Mouse (Mus musculus) forebrain, postnatal 0 days (tissue): ENCODE measurements around the gene Afg3l1. TPM values are rescaled to one million over a fixed set of nuclear protein-coding genes. Genes with fewer than 3 reads are reported as not detected.

Experiments
- ATAC-seq: fragments of 200-750 bp; cut with Nextera tagmentation; 2 replicates; pipeline ENCODE4 v1.8.0; 2017; ENCODE audit warnings: mild to moderate bottlenecking, moderate library complexity
- DNase-seq: peaks from one replicate; pipeline ENCODE4 v3.0.0-alpha.2; 2015
- H3K27ac ChIP-seq: fragments of 300-500 bp; sonication (generic); 2 replicates; pipeline ENCODE4 v1.5.1; 2014; ENCODE audit warnings: low read depth, mild to moderate bottlenecking, antibody characterized with exemption, low read length, moderate library complexity, mixed read lengths
- H3K27me3 ChIP-seq: fragments of 300-500 bp; sonication (generic); 2 replicates; pipeline ENCODE4 v1.6.1; 2014; ENCODE audit warnings: mild to moderate bottlenecking, low read length, mixed read lengths; ENCODE audit not compliant: insufficient read depth
- H3K36me3 ChIP-seq: fragments of 300-500 bp; sonication (generic); 2 replicates; pipeline ENCODE4 v1.6.1; 2014; ENCODE audit warnings: mild to moderate bottlenecking, moderate library complexity; ENCODE audit not compliant: insufficient read depth
- H3K4me1 ChIP-seq: fragments of 300-500 bp; sonication (generic); 2 replicates; pipeline ENCODE4 v1.6.1; 2014; ENCODE audit warnings: antibody characterized with exemption; ENCODE audit not compliant: insufficient read depth
- H3K4me2 ChIP-seq: fragments of 300-500 bp; sonication (generic); 2 replicates; pipeline ENCODE4 v1.6.1; 2014; ENCODE audit warnings: low read depth, mild to moderate bottlenecking, moderate library complexity
- H3K4me3 ChIP-seq: fragments of 300-500 bp; sonication (generic); 2 replicates; pipeline ENCODE4 v1.5.1; 2014; ENCODE audit warnings: low read depth, low read length, mixed read lengths
- H3K9ac ChIP-seq: fragments of 300-500 bp; sonication (generic); 2 replicates; pipeline ENCODE4 v1.6.1; 2014; ENCODE audit warnings: mild to moderate bottlenecking
- H3K9me3 ChIP-seq: fragments of 300-500 bp; sonication (generic); 2 replicates; pipeline ENCODE4 v1.6.1; 2016; ENCODE audit warnings: low read length
- CTCF ChIP-seq: sonication (generic); IDR thresholded peaks from 2 replicates; pipeline ENCODE4 v1.5.1; 2016; ENCODE audit warnings: antibody characterized with exemption, control low read depth, low read depth
- WGBS: fragments of 180-500 bp; shearing (Covaris S2); extraction: QIAGEN DNeasy Blood & Tissue Kit; methylation state at CpG from one replicate; pipeline ENCODE4 v1.1.7; 2014; 5-methylcytosine and 5-hydroxymethylcytosine counted together
- polyA plus RNA-seq: library from polyadenylated mRNA; unstranded; fragments of >200 nt; fragmentation: Nextera tagmentation; extraction: Ambion mirVana; gene quantifications from 2 replicates; pipeline ENCODE4 v1.2.1, GENCODE M21; 2015
- total RNA-seq: library from RNA; depleted of rRNA; stranded (reverse); fragments of >200 nt; gene quantifications from 2 replicates; pipeline ENCODE4 v1.2.3, GENCODE M21; 2014

The Afg3l1 gene
- total and polyA plus RNA-seq, 2 experiments from 2014 or later, result 20.1 to 40.7 TPM

DNA sequence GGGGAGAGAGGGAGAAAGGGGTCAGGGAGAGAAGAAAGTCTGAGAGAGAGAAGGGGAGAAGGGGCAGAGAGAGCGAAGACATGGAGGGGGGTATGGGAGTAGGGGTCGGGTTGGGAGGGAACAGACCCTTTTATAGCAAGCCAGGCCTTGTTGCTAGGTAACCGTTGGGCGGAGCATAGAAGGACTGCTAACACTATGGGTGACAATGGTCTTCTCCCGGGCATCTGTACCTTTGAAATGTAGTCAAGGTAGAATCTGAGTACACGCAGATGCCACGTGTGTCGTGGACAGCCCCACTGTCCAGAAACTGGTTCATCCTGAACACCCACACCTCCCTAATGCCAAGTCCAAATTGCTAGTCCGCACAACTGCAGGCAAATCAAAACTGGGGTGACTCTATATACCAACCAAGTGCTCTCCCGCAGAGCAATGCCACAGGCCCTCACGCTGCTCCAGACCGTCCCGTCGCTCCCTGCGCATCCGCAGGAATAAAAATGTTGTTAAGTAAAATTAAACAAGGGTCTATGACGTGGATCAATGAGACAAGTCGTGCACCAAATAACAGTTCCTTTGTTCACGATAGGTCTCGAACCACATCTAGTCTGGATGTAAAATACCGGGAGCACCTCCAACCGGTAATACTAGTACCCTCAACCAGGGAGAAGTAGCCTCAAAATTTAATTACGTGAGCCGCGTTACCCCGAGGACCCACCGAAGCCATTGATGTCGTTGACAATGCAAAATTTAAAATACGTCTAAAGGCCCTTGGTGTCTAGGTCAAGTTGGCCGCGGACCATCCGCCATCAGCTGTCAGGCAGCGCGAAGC lies 579 bp upstream of the Afg3l1 start:
- DNase-seq, result peak; percentile 69
- 7% methylated on average over 34 of the region's 34 CpGs for WGBS

DNA sequence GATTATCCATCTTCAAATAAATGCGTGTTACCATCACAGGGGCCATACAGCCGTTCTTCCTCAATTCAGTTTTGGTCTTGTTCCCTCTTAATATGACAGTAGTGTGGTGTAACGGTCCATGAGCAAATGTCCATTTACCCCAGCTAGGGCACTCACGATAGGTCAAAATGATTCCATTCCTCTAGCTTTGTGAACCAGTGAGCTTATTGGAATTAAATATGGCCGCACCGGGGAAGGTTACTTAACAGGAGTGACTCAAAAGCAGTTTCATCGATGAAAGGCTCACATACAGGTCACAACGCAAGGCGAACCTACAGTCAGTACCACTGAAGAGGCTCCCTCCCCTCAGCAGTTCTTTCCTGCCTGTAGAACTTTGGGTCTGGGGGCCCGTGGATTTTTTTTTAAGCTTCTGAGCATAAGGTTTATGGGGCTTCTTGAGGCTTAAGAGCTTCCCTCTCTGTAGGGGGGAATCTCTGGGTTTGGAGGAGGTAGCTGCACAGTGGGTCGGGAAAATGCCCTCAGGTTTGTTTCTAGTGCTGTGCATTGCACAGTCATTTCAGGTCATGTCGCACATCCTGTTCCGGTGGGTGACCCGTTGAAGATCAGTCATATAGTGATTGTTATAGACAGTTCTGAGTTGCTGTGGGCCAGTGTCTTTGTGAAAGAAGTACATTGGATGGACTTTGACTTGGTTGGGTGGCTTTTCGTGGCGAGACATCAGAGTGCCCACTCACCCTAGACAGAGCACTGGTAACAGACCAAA lies 934 bp downstream of the Afg3l1 start:
- H3K4me3 ChIP-seq, result peak overlapping the region; percentile 87
- peak overlapping the region; percentile 96 for H3K27ac ChIP-seq
- 0 out of 2 replicates have a peak, but pooled peaks cover 7% of the 10 kb centered on the region for H3K4me1 ChIP-seq
- H3K27me3 ChIP-seq, result no peaks in the 10 kb centered on the region
- peak overlapping the region; percentile 62 for H3K4me2 ChIP-seq
- peak overlapping the region; percentile 87 for H3K9ac ChIP-seq
- ATAC-seq, result peak; percentile 2; the same call in 1 of the 2 replicates
- WGBS, result 36% methylated on average over 16 of the region's 16 CpGs
- no peak for TF ChIP-seq CTCF
- H3K9me3 ChIP-seq, result no peaks in the 10 kb centered on the region
- H3K36me3 ChIP-seq, result peaks cover 18% of the 10 kb centered on the region
- DNase-seq, result no peak

More for the DNA sequence above, 579 bp upstream of the Afg3l1 start:
- H3K9ac ChIP-seq, result peak overlapping the region; percentile 87
- H3K27ac ChIP-seq, result peak overlapping the region; percentile 96
- no peaks in the 10 kb centered on the region for H3K27me3 ChIP-seq
- no peak for TF ChIP-seq CTCF
- H3K9me3 ChIP-seq, result no peaks in the 10 kb centered on the region
- peak overlapping the region; percentile 62 for H3K4me2 ChIP-seq
- H3K4me1 ChIP-seq, result 0 out of 2 replicates have a peak, but pooled peaks cover 7% of the 10 kb centered on the region
- ATAC-seq, result peak; percentile 55
- H3K4me3 ChIP-seq, result peak overlapping the region; percentile 87
- H3K36me3 ChIP-seq, result peaks cover 8% of the 10 kb centered on the region

DNA sequence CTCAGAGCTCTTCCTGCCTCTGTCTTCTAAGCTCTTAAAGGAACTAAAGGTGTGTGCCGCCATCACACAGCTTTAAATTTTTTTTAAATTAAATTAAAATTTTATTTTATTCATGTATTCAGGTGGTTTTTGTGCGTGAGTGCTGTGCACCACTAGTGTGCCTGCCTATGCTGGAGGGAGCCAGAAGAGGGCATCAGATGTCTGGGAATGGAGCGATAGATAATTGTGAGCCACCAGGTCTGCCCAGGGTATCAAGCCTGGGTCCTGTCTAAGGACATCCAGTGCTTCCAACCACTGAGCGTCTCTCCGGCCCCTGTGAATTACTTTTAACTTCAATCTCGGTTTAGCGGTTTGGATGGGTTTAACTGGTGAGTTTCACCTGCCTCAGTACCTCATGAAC lies 4.9 kb downstream of the Afg3l1 start:
- no peak overlapping the region for H3K4me3 ChIP-seq
- H3K9me3 ChIP-seq, result no peaks in the 10 kb centered on the region
- no peak overlapping the region for H3K27ac ChIP-seq
- no peaks in the 10 kb centered on the region for H3K27me3 ChIP-seq
- H3K4me1 ChIP-seq, result no peaks in the 10 kb centered on the region
- peak; percentile 19; the same call in 1 of the 2 replicates for TF ChIP-seq CTCF
- 82% methylated on average over 7 of the region's 7 CpGs for WGBS
- no peak overlapping the region for H3K4me2 ChIP-seq
- DNase-seq (no peak), ATAC-seq (no peak)
- peaks cover 47% of the 10 kb centered on the region for H3K36me3 ChIP-seq
- H3K9ac ChIP-seq, result no peak overlapping the region

DNA sequence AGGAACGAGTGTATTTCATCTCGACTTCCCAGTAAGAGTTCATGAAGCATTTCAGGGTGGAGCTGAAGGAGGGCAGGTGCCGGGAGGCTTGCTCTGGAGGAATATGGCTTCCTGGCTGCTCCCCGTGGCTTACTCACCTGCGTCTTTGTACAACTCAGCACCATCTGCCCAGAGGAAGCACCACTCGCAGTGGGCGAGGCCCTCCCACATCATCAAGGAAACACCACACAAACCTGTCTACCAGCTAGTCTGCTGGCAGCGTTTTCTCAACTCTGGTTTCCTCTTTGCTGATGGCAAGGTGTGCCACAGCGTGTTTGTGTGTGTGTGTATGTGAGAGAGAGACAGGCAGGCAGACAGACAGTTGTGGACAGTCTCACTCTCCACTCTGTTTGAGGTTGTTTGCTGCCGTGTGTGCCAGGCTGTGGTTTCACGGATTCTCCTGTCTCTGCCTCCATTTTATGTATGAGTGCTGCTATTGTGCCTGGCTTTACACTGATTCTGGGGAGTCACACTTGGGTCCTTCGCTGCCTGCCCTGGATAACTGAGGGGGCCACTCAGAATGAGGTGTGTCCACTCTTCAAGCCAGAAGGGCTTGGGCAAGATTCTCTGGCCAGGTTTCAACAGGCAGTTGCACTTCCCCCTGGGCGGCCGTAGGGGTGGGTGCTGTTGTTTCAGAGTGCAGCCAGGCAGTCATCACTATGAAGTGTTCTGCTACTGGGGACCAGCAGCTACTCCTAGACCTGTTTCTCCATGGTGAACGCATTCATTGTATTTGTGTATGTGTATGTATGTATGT lies 13.8 kb downstream of the Afg3l1 start:
- 93% methylated on average over 15 of the region's 15 CpGs for WGBS
- TF ChIP-seq CTCF, result no peak
- Histone ChIP-seq H3K27me3 (no peaks in the 10 kb centered on the region), H3K4me2 (no peak overlapping the region), H3K9me3 (no peaks in the 10 kb centered on the region), H3K27ac (no peak overlapping the region), H3K4me3 (no peak overlapping the region), H3K4me1 (no peaks in the 10 kb centered on the region), H3K9ac (no peak overlapping the region), H3K36me3 (peaks cover 93% of the 10 kb centered on the region)
- no peak for DNase-seq
- no peak for ATAC-seq

DNA sequence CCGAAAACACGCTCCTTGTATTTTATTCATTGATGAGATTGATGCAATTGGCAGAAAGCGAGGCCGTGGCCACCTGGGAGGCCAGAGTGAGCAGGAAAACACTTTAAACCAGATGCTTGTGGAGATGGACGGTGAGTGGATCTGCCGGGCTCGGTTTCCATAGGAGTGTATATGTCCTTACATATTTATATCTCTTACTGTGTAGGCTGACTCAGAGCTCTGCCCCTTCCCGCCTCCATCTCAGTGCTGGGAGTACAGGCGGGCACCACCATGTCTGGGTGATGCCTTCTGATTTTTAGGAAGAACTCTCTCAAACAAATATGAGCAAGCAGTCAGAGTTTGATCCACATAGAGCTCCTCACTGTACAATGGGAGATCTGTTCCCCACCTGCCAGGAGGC lies 15.2 kb downstream of the Afg3l1 start:
- WGBS, result 95% methylated on average over 9 of the region's 9 CpGs
- peaks cover 88% of the 10 kb centered on the region for H3K36me3 ChIP-seq
- no peaks in the 10 kb centered on the region for H3K9me3 ChIP-seq
- DNase-seq (no peak), ATAC-seq (no peak)
- TF ChIP-seq CTCF, result no peak
- no peak overlapping the region for H3K4me2 ChIP-seq
- H3K27ac ChIP-seq, result no peak overlapping the region
- no peaks in the 10 kb centered on the region for H3K4me1 ChIP-seq
- no peak overlapping the region for H3K4me3 ChIP-seq
- no peaks in the 10 kb centered on the region for H3K27me3 ChIP-seq
- no peak overlapping the region for H3K9ac ChIP-seq

DNA sequence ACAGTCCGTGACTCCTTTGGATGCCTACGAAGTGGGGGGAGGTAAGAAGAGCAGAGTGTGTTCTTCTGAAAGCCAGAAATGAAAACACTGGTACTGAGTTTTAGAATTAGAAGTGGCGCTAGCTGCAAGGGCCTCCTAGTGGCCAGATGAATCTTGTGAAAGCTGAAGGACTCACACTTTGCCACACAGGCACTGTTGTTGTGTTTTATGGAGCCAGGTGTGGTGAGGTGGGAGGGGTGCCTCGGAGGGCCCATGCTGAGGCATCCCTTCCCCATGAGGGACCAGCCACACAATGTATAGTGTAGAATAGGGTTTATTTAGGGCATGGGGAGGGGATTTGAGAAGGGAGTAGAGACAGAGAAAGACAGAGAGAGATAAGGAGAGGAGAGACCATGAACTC lies 20.0 kb downstream of the Afg3l1 start:
- Histone ChIP-seq H3K4me1 (no peaks in the 10 kb centered on the region), H3K36me3 (peaks cover 82% of the 10 kb centered on the region), H3K27me3 (no peaks in the 10 kb centered on the region), H3K27ac (no peak overlapping the region), H3K9ac (no peak overlapping the region), H3K9me3 (no peaks in the 10 kb centered on the region), H3K4me2 (no peak overlapping the region), H3K4me3 (no peak overlapping the region)
- no peak for ATAC-seq
- no peak for DNase-seq
- 87% methylated on average over 4 of the region's 4 CpGs for WGBS
- TF ChIP-seq CTCF, result peak; percentile 42
